Mouse (Mus musculus): ENCODE data around the gene Gm10031.

The Gm10031 gene

DNA sequence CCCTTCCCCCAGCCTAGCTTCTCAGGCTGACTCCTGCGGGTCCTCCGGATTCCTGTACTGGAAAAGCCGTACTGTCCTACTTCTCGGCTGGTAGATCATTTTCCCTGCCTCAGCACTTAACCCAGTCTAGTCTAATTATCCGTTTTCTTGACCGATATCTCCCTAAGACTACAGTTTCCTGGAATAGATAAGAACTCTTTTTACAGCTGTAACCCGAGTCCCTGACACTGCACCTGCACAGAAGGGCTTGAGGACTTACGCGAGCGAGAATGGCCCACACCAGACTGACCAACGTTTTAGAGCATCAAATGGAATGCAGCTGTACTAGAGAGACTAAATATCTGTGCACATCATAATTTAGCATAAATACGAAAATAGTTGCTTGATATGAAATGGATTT lies 20.2 kb downstream of the Gm10031 start:
- no peak for DNase-seq

DNA sequence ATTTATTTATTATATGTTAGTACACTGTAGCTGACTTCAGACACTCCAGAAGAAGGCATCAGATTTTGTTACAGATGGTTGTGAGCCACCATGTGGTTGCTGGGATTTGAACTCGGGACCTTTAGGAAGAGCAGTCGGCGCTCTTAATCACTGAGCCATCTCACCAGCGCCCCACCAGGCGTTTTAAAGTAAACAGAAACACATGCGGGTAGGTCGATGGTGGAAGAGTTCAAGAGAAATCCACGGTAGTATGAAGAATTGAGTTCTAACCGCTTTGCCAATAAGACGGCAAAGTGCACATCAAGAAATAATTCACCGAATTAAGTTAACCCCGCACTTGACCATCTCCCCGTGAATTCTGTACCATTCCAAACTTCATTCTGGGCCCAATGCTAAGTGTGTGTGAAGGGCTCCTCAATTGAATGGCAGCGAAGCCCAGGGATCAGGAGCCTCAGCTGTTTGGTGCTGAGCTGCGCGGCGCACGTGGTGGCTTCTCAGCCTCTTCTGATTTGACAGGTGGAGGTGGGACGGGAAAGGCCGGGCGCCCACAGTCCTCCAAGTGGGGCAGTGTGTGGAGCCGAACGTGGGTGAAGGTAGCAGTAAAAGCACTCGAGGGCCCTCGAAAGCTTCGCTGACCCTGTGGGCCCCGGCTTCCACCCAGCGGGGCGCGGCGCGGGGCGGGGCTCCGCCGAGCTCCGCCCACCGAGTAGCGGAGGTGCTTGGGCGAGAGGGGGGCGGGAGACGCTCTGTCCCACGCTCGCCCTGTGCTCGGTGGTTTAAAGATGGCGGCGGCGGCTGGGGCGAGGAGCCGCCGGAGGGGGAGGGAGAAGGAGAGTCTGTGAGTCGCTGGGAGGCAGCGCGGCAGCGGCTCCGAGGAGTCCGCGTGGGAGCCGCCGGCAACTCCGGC lies 34.5 kb downstream of the Gm10031 start, which contains the start of gene Abl2:
Gene Abl2 (plus strand): TSS at position 763 of the 907 bp plus-strand sequence.
- peak; percentile 86 for DNase-seq

DNA sequence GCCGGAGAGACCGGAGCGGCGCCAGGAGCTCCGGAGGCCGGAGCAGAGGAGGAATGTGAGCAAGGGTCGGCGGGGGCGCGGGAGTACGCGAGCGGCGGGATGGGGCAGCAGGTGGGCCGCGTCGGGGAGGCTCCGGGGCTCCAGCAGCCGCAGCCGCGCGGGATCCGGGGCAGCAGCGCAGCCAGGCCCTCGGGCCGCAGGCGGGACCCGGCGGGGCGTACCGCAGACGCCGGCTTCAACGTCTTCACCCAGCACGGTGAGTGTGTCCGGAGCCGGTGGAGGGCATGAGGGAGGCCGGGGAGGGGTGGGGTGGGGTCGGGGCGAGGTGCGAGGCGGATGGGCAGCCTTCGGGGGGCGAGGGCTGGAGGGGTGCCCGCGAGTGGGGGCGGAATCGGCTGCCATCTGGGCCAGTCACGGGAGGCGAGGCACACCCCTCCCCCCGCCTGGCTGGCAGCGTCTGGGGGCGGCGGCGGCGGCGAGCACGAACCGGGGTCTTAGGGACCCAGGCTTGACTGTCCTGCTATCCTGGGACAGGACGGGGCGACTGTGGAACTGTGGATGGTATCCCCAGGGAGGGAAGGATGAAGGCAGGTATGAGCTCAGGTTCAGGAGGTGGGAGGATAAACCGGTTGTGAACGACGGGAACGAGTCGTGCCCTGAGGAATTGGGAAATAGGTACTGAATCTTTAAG lies 35.3 kb downstream of the Gm10031 start:
- DNase-seq, result peak; percentile 82

DNA sequence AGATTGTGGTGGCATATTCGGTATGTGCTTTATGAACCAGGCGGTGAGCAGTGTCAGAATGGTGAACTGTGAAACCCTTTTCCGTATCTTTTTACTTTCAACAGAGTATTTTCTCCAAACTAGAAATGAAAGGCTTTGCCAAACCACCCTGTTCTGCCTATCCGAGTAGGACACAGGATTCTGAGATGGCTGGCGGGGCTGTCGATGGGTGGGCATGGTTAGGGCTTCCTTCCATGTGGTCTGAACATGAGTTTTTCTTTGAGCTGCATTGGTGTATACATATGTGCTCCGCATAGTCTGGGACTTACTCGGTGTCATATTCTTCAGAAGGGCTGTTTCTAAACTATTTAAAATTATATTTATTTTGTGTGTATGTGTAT lies 35.8 kb downstream of the Gm10031 start:
- peak; percentile 21 for DNase-seq

DNA sequence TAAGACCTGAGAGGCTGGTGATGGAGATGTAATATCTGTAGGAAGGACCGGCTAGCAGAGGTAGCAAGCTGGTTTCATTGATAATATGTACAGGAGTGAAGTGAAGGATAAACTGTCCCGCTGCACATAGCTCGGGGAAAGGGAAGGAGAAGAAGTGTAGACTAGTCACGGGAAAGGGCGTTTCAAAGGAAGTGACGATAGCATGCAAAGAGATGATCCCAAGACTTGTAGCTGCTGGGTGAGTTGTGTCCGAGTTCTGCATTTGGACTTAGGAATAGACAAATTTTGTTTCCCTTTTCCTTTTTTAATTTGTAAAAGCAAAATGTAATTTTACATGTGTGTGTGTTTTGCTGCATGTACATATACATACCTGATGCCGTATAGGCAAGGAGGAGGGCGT lies 36.7 kb downstream of the Gm10031 start:
- no peak for DNase-seq

DNA sequence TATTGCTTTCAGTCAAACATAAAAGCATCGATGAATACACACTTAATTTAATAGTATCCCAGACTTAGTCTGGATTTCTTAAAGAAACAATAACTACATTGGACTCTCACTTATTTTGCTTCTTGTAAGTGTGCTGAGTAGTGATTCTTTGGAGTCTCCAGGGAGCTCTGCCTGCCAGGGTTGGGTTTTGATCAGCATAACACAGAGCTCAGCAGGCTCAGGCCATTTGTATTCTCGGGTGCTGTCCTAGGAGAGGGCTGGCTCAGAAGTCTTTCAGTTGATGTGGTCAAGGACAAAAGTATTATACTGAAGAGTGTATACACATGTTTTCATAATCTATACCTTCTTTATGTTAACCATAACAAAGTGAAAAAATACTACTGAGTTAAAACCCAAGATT lies 41.5 kb downstream of the Gm10031 start:
- no peak for DNase-seq

DNA sequence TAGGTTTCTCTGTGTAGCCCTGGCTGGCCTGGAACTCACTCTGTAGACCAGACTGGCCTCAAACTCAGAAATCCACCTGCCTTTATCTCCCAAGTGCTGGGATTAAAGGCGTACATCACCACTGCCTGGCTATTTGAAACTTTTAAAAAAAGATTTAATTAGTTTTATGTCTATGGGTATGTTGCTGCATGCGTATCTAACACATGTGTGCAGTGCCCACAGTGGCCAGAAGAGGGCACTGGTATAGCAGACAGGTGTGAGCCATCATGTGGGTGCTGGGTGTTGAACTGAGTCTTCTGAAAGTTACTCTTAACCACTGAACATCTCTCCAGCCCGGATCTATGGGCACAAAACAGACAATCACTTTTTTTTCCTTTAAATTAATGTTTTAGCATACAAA lies 42.3 kb downstream of the Gm10031 start:
- peak; percentile 31 for DNase-seq

DNA sequence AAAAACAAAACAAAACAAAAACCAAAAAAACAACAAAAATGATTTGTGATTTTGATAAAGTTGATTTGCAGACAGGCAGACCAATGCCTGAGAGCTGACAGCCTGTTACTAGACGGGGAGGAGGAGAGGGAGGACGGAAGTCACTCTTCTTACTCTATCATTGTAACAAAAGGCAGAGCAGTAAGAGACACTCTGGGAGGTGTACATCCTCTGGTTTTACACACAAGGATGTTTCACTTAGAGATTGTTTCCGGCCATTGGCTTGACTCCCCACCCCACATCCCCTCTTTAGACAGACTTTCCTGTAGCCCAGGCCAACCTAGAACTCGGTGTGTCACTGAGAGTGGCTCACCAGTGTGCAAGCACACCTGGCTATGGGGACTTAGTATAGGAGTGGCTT lies 45.8 kb downstream of the Gm10031 start:
- no peak for DNase-seq

DNA sequence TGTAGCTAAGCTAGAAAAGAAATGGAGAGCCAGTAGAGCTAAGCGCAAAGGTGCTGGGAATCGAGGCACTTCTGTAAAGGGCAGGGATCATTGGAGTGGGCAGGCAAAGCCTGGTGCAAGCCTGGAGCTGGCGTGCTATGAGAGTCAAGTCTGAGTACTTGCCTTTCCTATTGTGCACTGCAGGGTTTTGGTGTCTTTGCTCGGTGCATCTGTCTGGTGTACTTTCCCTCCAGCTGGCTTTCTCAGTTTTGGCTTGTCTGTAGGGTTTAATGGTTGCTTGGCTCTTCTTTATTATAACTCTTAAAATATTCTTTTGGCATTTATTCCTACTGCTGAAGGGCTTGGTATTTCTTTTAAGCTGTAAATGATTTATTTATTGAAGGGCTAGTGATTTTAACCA lies 49.1 kb downstream of the Gm10031 start:
- no peak for DNase-seq
